Mouse (Mus musculus) left cerebral cortex, postnatal 36 days (tissue): Measurements from ENCODE around the gene Cckar. TPM values are rescaled to one million over a fixed set of nuclear protein-coding genes. Genes with fewer than 3 reads are reported as not detected.
"Not testable (repeated sequence)": the region's sequence is repeated elsewhere in the genome, so short reads cannot be mapped to it uniquely, and the experiment has no call there.

Source experiments
- DNase-seq, 2 experiments: peaks; one replicate each; pipeline ENCODE4 v3.0.0; 2021 to 2022; ENCODE audit warnings: low spot score in 2 of 2, mixed read lengths in 1 of 2
- intact Hi-C: fragments of 180-260 bp; cut with DNase I; formaldehyde crosslinking; loops from one replicate; pipeline ENCODE4 v1.15.1; 2025
- total RNA-seq, 2 experiments: library from RNA; stranded (reverse); gene quantifications; 2 replicates each; pipeline ENCODE4 v1.2.3; 2021

Gene Cckar
- total RNA-seq, 2 experiments from 2014 or later, result not detected

DNA sequence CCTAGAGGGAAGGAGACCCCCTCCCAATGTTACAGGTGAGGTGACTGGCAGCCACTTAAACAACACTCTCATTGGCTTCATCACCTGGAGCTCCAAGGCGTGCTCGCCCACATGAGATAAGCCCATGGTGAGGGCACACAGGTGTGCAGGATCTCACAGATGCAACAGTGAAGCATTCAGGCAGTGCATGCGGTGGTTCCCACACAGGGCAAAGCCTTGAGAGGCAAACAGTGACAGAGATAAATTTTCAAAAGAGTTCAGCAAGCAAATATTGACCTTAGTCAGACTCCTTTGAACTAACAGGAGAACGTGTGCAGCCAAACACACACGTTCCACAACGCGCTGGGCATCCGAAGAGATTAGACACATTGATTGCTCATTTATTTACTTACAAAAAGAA is 30.8 kb downstream of the Cckar start:
- intact Hi-C loops, result loop anchor here (10.0 kb wide), 1 partner anchor 322 kb away; no protein-coding TSS in a partner anchor
- no peak for DNase-seq

DNA sequence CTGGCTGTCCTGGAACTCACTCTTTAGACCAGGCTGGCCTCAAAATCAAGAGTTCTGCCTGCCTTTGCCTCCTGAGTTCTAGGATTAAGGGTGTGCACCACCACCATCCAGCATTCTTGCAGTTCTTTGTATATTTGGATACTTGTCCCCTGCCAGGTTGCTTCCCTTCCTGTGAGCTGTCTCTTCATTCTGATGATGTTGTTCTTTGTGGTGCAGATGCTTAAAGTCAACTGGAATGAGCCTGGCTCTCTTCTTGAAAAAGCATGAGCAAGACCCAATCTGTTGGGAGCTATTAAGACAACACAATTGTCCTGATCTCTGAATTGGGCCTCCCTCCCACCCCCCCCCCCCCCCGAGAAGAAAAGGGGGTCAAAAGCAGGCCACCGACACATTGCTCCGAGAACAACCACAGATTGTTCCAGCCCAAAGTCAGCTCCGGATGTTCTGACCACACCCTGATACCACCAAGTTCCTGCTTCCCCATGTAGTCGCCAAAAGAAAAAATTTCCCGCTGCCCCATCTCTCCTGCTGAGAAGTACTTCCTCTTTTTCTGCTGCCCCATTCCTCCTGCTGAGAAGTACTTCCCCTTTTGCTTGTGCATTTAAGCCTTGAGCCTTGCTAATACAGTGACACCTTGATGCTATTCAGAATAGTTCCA is 33.9 kb downstream of the Cckar start:
- not testable (repeated sequence) for DNase-seq
- intact Hi-C loops, result loop anchor here (10.0 kb wide), 1 partner anchor 319 kb away; no protein-coding TSS in a partner anchor

DNA sequence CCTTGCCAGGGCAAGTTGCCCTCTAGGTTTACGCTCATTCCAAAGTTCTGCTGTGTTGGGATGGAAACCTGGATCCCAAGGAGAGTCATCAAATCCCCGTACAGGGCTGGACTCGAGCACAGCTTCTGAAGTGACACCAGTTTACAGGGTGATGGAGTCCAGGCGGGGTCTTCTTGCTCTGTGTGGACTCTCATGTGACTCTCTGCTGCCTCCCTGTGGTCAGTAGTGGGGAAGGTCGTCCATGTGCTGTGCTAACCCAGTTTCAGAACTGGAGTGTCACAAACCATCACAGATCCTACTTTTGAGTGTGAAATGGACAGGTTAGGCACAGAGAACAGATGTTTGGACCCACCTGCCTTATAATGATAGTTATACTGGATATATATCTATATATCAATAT is 35.2 kb downstream of the Cckar start:
- DNase-seq, result peak; percentile 45 to 53
- intact Hi-C loops, result loop anchor here (10.0 kb wide), 1 partner anchor 318 kb away; no protein-coding TSS in a partner anchor

- intact Hi-C loops, result loop anchor here (10.0 kb wide), 1 partner anchor 317 kb away; no protein-coding TSS in a partner anchor
Measured at GRCm38 (mm10) chr5:53671507-53671906, 36.0 kb downstream of the Cckar start.

DNA sequence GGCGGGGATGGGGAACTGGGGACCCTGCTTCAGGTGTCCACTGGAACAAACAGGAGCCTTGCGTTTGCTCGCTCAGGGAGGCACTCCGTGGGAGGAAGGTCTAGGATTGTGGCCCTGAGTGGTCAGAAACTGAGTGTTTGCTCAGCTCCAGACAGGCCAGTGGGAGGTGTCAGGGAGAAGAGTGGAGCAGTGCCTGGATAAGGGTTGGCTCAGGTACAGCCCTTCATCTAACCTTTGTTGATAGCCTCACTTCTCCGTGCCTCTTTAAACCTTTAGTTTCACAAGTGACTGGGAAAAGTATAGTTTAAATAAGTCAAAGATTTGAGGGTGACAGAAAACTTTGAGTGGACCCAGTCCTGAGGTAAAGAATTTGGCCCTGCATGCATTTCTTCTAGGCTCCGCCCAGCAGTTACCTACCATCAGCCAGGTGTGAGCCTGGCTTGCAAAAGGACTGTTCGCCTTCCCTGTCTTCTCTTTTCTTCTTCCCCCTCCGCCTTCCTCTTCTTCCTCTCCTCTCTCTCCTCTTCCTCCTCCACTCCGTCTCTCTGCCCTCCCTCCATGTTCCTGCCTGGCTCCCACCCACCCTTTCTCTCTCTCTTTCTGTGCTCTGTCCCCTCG is 37.1 kb downstream of the Cckar start:
- DNase-seq, result no peak
- intact Hi-C loops, result loop anchor here (10.0 kb wide), 1 partner anchor 316 kb away; no protein-coding TSS in a partner anchor

More at GRCm38 (mm10) chr5:53671507-53671906, 36.0 kb downstream of the Cckar start:
- DNase-seq, result no peak

DNA sequence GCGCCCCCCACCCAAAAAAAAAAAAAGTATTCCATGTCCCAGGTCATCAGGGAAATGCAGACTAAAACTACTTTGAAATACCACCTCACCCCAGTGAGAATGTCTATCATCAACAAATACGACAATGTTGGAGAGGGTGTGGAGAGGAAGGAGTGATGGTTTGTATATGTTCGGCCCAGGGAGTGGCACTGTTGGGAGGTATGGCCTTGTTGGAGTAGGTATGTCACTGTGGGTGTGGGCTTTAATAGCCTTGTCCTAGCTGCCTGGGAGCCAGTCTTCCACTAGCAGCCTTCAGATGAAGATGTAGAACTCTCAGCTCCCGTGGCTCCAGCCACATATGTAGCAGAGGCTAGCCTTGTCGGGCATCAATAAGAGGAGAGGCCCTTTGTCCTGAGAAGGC is 39.5 kb downstream of the Cckar start:
- no peak for DNase-seq
- intact Hi-C loops, result no loop called here

GRCm38 (mm10) chr5:53663665-53664064 is 43.8 kb downstream of the Cckar start:
- intact Hi-C loops, result no loop called here
- no peak for DNase-seq

GRCm38 (mm10) chr5:53662413-53662812 is 45.1 kb downstream of the Cckar start:
- intact Hi-C loops, result no loop called here
- no peak for DNase-seq

DNA sequence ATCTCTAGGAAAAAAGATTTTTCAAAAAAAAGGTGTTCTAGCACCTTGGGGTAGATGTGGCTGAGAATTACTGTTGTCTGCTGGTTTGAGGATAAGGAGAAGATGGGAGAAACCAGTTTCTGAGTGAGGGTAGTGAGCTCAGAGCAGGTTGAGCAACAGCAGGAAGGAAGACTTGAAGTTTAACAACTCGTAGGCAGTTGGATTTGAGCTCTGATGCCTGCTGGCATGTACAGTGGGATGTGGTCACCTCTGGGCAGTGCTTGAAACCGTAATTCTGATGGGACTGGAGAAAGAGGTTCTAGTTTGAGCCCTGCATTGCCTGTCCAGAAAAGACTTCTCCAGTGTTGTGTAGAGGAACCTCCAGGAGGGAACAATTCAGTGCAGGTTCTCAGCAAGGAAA is 46.0 kb downstream of the Cckar start:
- intact Hi-C loops, result no loop called here
- no peak for DNase-seq

DNA sequence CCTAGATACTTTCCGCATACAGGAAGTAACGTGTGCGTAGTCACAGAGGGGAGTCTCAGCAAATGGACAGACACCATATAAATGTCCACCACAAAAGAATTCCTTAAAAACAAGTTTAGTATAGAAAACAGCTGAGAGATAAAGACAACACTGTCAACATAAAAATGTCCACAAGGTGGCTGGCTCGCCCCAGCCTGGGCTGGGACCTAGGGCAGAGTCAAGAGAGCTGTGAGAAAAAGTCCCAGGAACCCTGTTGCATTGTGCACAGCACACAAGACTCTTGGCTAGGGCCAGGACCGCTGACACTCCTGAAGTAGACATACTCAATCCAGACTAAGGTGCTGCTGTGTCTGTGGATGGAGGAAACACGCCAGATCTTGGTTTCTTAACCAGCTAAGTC is 49.6 kb downstream of the Cckar start:
- intact Hi-C loops, result loop anchor here (5.0 kb wide), 1 partner anchor 454 kb away; no protein-coding TSS in a partner anchor
- DNase-seq, result no peak

DNA sequence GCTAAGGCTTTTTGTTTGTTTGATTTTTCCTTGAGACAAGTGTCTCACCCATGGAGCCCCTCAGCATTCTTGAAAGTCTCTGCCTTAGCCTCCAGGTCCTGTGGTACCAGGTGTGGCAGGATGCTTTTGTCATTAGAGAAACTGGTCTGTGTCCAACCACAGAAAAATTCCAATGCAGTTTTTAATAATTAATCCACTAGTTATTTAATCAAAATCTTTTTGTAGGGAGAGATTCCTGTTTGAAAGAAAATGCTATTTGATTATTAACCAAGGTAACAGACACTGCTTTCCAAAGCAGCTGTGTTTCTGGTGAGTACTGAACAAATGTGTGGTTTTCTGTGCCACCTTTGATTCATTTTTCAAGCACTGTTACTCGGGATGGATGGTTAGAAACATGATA is 50.9 kb downstream of the Cckar start:
- no peak for DNase-seq
- intact Hi-C loops, result loop anchor here (5.0 kb wide), 1 partner anchor 456 kb away; no protein-coding TSS in a partner anchor

Other genes with a start within 250 kb of the Cckar start
- 10 to 100 TPM; 24.3 to 27.0 TPM for gene Rbpj, start 241.6 kb downstream of the Cckar start, total RNA-seq
- 10 to 100 TPM; 47.5 to 48.5 TPM for gene Tbc1d19, start 101.9 kb upstream of the Cckar start, total RNA-seq